In genomic region chr2:155774927-155775684, GRCm38 (mm10) we compare ENCODE assay signal across 8 mouse cellular contexts. TPM values are rescaled to one million over a fixed set of nuclear protein-coding genes. Genes with fewer than 3 reads are reported as not detected.
A peak's percentile ranks its signal among the peaks of the same experiment; 100 is the strongest.
DNase-seq lines count a peak whose midpoint lies in the region; ATAC-seq and TF ChIP-seq lines count a peak whose summit lies in the region.

Mmp24 (plus strand) TSS chr2:155775342.

- DNase-seq in layer of hippocampus, adult 18-20 months (ENCODE audit: low spot score in 2 of 2): no peak
- no peak for DNase-seq in layer of hippocampus, adult 9-11 months
- no peak for DNase-seq in embryonic facial prominence, embryonic 10.5 days (ENCODE audit: low spot score)
- DNase-seq in hindbrain, postnatal 0 days (ENCODE audit: low spot score): peak; percentile 58
- no peak for DNase-seq in midbrain, embryonic 10.5 days (ENCODE audit: low spot score)
- DNase-seq in adrenal gland, adult 2 months: no peak
- DNase-seq in gastrocnemius, postnatal 25 days: no peak
- DNase-seq in adrenal gland, postnatal 14 days: no peak

- H3K36me3 ChIP-seq in embryonic facial prominence, embryonic 10.5 days (replicated peaks): no peaks in the 10 kb centered on the region
- H3K36me3 ChIP-seq in hindbrain, postnatal 0 days (ENCODE audit: insufficient read depth, low read length): no peaks in the 10 kb centered on the region
- H3K36me3 ChIP-seq in midbrain, embryonic 10.5 days: no peaks in the 10 kb centered on the region

- H3K4me2 ChIP-seq in hindbrain, postnatal 0 days (ENCODE audit: low read depth, low read length): peak within 1 kb of the TSS; percentile 77

- peak within 1 kb of the TSS; percentile 96 for H3K9ac ChIP-seq in hindbrain, postnatal 0 days (replicated peaks; ENCODE audit: low read length)

- no peak; the same call in 1 of the 2 replicates for ATAC-seq in hindbrain, postnatal 0 days

- peak within 1 kb of the TSS; percentile 68 for H3K4me3 ChIP-seq in embryonic facial prominence, embryonic 10.5 days
- peak within 1 kb of the TSS; percentile 76 for H3K4me3 ChIP-seq in hindbrain, postnatal 0 days (ENCODE audit: low read length)
- H3K4me3 ChIP-seq in midbrain, embryonic 10.5 days: peak within 1 kb of the TSS; percentile 65

- no peaks in the 10 kb centered on the region for H3K9me3 ChIP-seq in embryonic facial prominence, embryonic 10.5 days
- H3K9me3 ChIP-seq in hindbrain, postnatal 0 days (ENCODE audit: low read length): no peaks in the 10 kb centered on the region
- no peaks in the 10 kb centered on the region for H3K9me3 ChIP-seq in midbrain, embryonic 10.5 days (replicated peaks)

- 0 out of 2 replicates have a peak within 1 kb of the TSS, but pooled peaks have one; percentile 24 for H3K27ac ChIP-seq in embryonic facial prominence, embryonic 10.5 days (replicated peaks)
- peak within 1 kb of the TSS; percentile 96 for H3K27ac ChIP-seq in hindbrain, postnatal 0 days
- H3K27ac ChIP-seq in midbrain, embryonic 10.5 days (replicated peaks): peak within 1 kb of the TSS; percentile 64

- peaks cover 9% of the 10 kb centered on the region for H3K4me1 ChIP-seq in embryonic facial prominence, embryonic 10.5 days
- H3K4me1 ChIP-seq in hindbrain, postnatal 0 days (ENCODE audit: insufficient read depth, low read length): peaks cover 5% of the 10 kb centered on the region; the same call in 1 of the 2 replicates
- peaks cover 17% of the 10 kb centered on the region for H3K4me1 ChIP-seq in midbrain, embryonic 10.5 days

- peaks cover 63% of the 10 kb centered on the region for H3K27me3 ChIP-seq in embryonic facial prominence, embryonic 10.5 days (replicated peaks; ENCODE audit: low read depth, poor library complexity, severe bottlenecking)
- H3K27me3 ChIP-seq in hindbrain, postnatal 0 days (ENCODE audit: insufficient read depth, low read length): no peaks in the 10 kb centered on the region
- peaks cover 43% of the 10 kb centered on the region for H3K27me3 ChIP-seq in midbrain, embryonic 10.5 days (ENCODE audit: low read depth, poor library complexity, severe bottlenecking)

- no peak for TF ChIP-seq CTCF in hindbrain, postnatal 0 days (IDR thresholded peaks at IDR 0.05; ENCODE audit: low read depth)

- 11% methylated on average over 100 of the region's 100 CpGs for WGBS in embryonic facial prominence, embryonic 10.5 days
- 2% methylated on average over 55 of the region's 100 CpGs for WGBS in hindbrain, postnatal 0 days
- 20% methylated on average over 92 of the region's 100 CpGs for WGBS in midbrain, embryonic 10.5 days

RNA-seq across cellular contexts. Expression of gene Mmp24, which starts in this region (rescaled TPM):
- 10 to 100 TPM; 39.2 to 39.9 TPM for total RNA-seq in layer of hippocampus, adult 18-20 months (2021)
- polyA plus RNA-seq in embryonic facial prominence, embryonic 10.5 days (2016; fragmentation: Nextera tagmentation; extraction: Ambion mirVana): 0.30 and 0.44 TPM in 2 replicates
- total RNA-seq in hindbrain, postnatal 0 days (2014; rRNA removed): 161 and 179 TPM in 2 replicates
- 12.2 and 12.4 TPM in 2 replicates for polyA plus RNA-seq in hindbrain, postnatal 0 days (2015; fragmentation: Nextera tagmentation; extraction: Ambion mirVana)
- polyA plus RNA-seq in midbrain, embryonic 10.5 days (2016; fragmentation: Nextera tagmentation; extraction: Ambion mirVana): 0.49 and 1.5 TPM in 2 replicates
- total RNA-seq in adrenal gland, adult 2 months (2021): 1 to 10 TPM; 1.2 to 1.9 TPM
- 1.4 and 2.0 TPM in 2 replicates for polyA plus RNA-seq in adrenal gland, adult 2 months (2012; rRNA removed)
- total RNA-seq in gastrocnemius, postnatal 25 days (2021): not detected
- 2.6 and 3.4 TPM in 2 replicates for total RNA-seq in adrenal gland, postnatal 14 days (2021)

Comparison
In these comparisons a context has a peak if more than half of its experiments do, and no peak if none do; other contexts are left out.
1. H3K27ac ChIP-seq: peak in every context shown above with its lines; median percentile 96 in hindbrain, postnatal 0 days; 64 in midbrain, embryonic 10.5 days; 24 in embryonic facial prominence, embryonic 10.5 days.